Mouse (Mus musculus) forebrain, embryonic 12.5 days (tissue): ENCODE data around the gene Dnajb4. TPM values are rescaled to one million over a fixed set of nuclear protein-coding genes. Genes with fewer than 3 reads are reported as not detected.
A peak's percentile ranks its signal among the peaks of the same experiment; 100 is the strongest.

Source experiments
- ATAC-seq: fragments of 200-750 bp; cut with Nextera tagmentation; 2 replicates; pipeline ENCODE4 v1.8.0; 2017; ENCODE audit warnings: moderate TSS enrichment; ENCODE audit not compliant: low FRiP score
- H3K27ac ChIP-seq: fragments of 300-500 bp; sonication (generic); 2 replicates; pipeline ENCODE4 v1.5.1; 2016; ENCODE audit warnings: mild to moderate bottlenecking
- H3K27me3 ChIP-seq: fragments of 300-500 bp; sonication (generic); 2 replicates; pipeline ENCODE4 v1.6.1; 2016; ENCODE audit warnings: mild to moderate bottlenecking
- H3K36me3 ChIP-seq: fragments of 300-500 bp; sonication (generic); replicated peaks from 2 replicates; pipeline ENCODE4 v1.6.1; 2016; ENCODE audit warnings: mild to moderate bottlenecking
- H3K4me1 ChIP-seq: fragments of 300-500 bp; sonication (generic); 2 replicates; pipeline ENCODE4 v1.6.1; 2016
- H3K4me2 ChIP-seq: fragments of 300-500 bp; sonication (generic); 2 replicates; pipeline ENCODE4 v1.6.1; 2016; ENCODE audit warnings: mild to moderate bottlenecking, moderate library complexity
- H3K4me3 ChIP-seq: fragments of 300-500 bp; sonication (generic); replicated peaks from 2 replicates; pipeline ENCODE4 v1.5.1; 2016; ENCODE audit warnings: mild to moderate bottlenecking
- H3K9ac ChIP-seq: fragments of 300-500 bp; sonication (generic); 2 replicates; pipeline ENCODE4 v1.6.1; 2016; ENCODE audit warnings: mild to moderate bottlenecking
- H3K9me3 ChIP-seq: fragments of 300-500 bp; sonication (generic); 2 replicates; pipeline ENCODE4 v1.6.1; 2016
- WGBS: fragments of 180-500 bp; shearing (Covaris S2); methylation state at CpG from one replicate; pipeline ENCODE4 v1.1.7; 2016; 5-methylcytosine and 5-hydroxymethylcytosine counted together
- polyA plus RNA-seq: library from polyadenylated mRNA; unstranded; fragments of >200 nt; fragmentation: Nextera tagmentation; extraction: Ambion mirVana; gene quantifications from 2 replicates; pipeline ENCODE4 v1.2.1, GENCODE M21; 2016

Dnajb4 gene
- polyA plus RNA-seq, 1 experiment from 2014 or later, result 26.6 TPM

DNA sequence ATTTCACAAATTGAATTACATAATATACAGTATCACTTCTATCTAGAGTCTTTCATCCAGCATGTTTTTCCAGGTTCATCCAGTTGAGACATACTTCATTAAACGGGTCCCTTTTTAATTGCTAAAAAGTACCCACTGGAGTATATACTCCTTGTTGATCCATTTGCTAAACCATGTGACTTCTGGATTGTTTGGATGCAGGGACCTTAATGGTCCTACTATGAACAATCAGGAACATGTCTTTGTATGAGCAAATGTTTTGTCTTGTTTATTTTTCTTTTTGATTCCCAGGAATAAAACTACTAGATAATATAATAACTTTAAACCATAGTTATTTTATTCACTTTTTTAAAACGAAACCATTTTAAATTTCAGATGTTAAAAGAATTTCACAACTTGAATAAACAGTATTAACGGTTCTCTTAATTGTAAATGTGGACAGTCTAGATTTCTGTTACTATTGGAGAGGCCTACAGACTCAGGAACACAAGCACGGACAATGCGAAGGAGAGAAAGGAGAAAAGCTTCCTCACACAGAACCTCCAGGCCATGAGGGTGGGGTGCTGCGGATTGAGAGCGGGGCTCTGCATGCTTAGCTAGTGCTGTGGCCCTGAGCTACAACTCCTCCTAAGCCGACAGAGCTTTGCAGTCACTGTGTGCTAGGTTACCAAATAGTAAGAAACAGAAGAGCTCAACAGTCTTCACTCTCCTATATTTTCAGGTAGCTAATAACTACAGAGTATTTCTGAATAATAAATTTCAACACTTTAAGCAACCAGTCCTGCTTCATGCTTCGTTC is 19.2 kb downstream of the Dnajb4 start:
- H3K4me1 ChIP-seq, result peaks cover 16% of the 10 kb centered on the region
- no peak overlapping the region for H3K4me3 ChIP-seq
- H3K36me3 ChIP-seq, result 0 out of 2 replicates have a peak, but pooled peaks cover 1% of the 10 kb centered on the region
- H3K9ac ChIP-seq, result no peak overlapping the region
- H3K9me3 ChIP-seq, result no peaks in the 10 kb centered on the region
- H3K4me2 ChIP-seq, result peak overlapping the region; percentile 21; the same call in 1 of the 2 replicates
- WGBS, result 86% methylated on average over 9 of the region's 9 CpGs
- no peak for ATAC-seq
- H3K27me3 ChIP-seq, result no peaks in the 10 kb centered on the region
- H3K27ac ChIP-seq, result no peak overlapping the region

GRCm38 (mm10) chr3:152189306-152189705 is 20.8 kb downstream of the Dnajb4 start:
- no peaks in the 10 kb centered on the region for H3K9me3 ChIP-seq
- WGBS, result 84% methylated on average over 4 of the region's 4 CpGs
- no peak overlapping the region for H3K27ac ChIP-seq
- no peaks in the 10 kb centered on the region for H3K27me3 ChIP-seq
- no peak overlapping the region for H3K4me2 ChIP-seq
- peaks cover 16% of the 10 kb centered on the region for H3K4me1 ChIP-seq
- no peak overlapping the region for H3K9ac ChIP-seq
- no peak overlapping the region for H3K4me3 ChIP-seq
- no peak for ATAC-seq
- H3K36me3 ChIP-seq, result peaks cover 6% of the 10 kb centered on the region; the same call in 1 of the 2 replicates

DNA sequence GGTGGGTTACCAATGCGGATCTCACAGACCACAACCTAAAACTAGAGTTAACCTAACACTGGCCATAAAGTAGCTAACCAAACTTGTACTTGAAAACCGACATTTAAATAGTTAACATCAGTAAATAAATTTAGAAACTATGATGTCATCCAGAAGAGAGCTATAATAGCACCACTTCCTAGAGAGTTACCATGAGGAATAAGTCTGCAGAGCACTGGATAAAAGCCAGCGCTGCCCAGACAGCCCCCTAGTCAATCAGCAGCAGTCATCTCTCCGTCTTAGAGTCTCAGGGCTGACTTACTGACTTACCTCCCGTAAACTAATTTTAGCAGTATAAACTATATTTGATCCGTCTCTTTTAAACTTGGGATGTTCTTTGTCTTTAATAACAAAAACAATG is 24.0 kb downstream of the Dnajb4 start:
- Histone ChIP-seq H3K4me2 (no peak overlapping the region), H3K27me3 (no peaks in the 10 kb centered on the region)

GRCm38 (mm10) chr3:152183522-152183921 is 26.6 kb downstream of the Dnajb4 start:
- H3K4me2 ChIP-seq, result no peak overlapping the region
- peaks cover 4% of the 10 kb centered on the region; the same call in 1 of the 2 replicates for H3K4me1 ChIP-seq
- 41% methylated on average over 9 of the region's 9 CpGs for WGBS

More for the DNA sequence above, 24.0 kb downstream of the Dnajb4 start:
- Histone ChIP-seq H3K36me3 (peaks cover 6% of the 10 kb centered on the region; the same call in 1 of the 2 replicates), H3K4me1 (peaks cover 6% of the 10 kb centered on the region), H3K4me3 (no peak overlapping the region), H3K27ac (no peak overlapping the region), H3K9ac (no peak overlapping the region), H3K9me3 (no peaks in the 10 kb centered on the region)
- 90% methylated on average over 6 of the region's 6 CpGs for WGBS
- no peak for ATAC-seq

GRCm38 (mm10) chr3:152180624-152181023 is 29.5 kb downstream of the Dnajb4 start:
- ATAC-seq, result no peak
- Histone ChIP-seq H3K27ac (no peak overlapping the region), H3K4me3 (no peak overlapping the region), H3K27me3 (no peaks in the 10 kb centered on the region), H3K4me2 (no peak overlapping the region), H3K36me3 (peaks cover 2% of the 10 kb centered on the region; the same call in 1 of the 2 replicates), H3K9me3 (no peaks in the 10 kb centered on the region), H3K4me1 (peaks cover 4% of the 10 kb centered on the region; the same call in 1 of the 2 replicates), H3K9ac (no peak overlapping the region)
- WGBS, result 95% methylated on average over 4 of the region's 4 CpGs

More at GRCm38 (mm10) chr3:152183522-152183921, 26.6 kb downstream of the Dnajb4 start:
- Histone ChIP-seq H3K27me3 (no peaks in the 10 kb centered on the region), H3K9me3 (no peaks in the 10 kb centered on the region), H3K4me3 (no peak overlapping the region), H3K9ac (no peak overlapping the region), H3K36me3 (peaks cover 6% of the 10 kb centered on the region; the same call in 1 of the 2 replicates), H3K27ac (no peak overlapping the region)
- 0 out of 2 replicates have a peak, but pooled peaks have one; percentile 49 for ATAC-seq

GRCm38 (mm10) chr3:152179285-152179684 is 30.8 kb downstream of the Dnajb4 start:
- no peak overlapping the region for H3K4me3 ChIP-seq
- no peak overlapping the region for H3K9ac ChIP-seq
- no peak overlapping the region for H3K27ac ChIP-seq
- H3K4me2 ChIP-seq, result no peak overlapping the region
- H3K36me3 ChIP-seq, result no peaks in the 10 kb centered on the region; the same call in 1 of the 2 replicates
- H3K9me3 ChIP-seq, result no peaks in the 10 kb centered on the region
- 56% methylated on average over 1 of the region's 1 CpGs for WGBS
- no peaks in the 10 kb centered on the region for H3K27me3 ChIP-seq
- peaks cover 4% of the 10 kb centered on the region; the same call in 1 of the 2 replicates for H3K4me1 ChIP-seq
- ATAC-seq, result no peak

GRCm38 (mm10) chr3:152178816-152179215 is 31.3 kb downstream of the Dnajb4 start:
- Histone ChIP-seq H3K4me1 (peaks cover 4% of the 10 kb centered on the region; the same call in 1 of the 2 replicates), H3K36me3 (no peaks in the 10 kb centered on the region; the same call in 1 of the 2 replicates), H3K9me3 (no peaks in the 10 kb centered on the region), H3K9ac (no peak overlapping the region), H3K4me2 (no peak overlapping the region), H3K27me3 (no peaks in the 10 kb centered on the region), H3K27ac (no peak overlapping the region), H3K4me3 (no peak overlapping the region)
- WGBS, result 90% methylated on average over 4 of the region's 4 CpGs
- ATAC-seq, result no peak

DNA sequence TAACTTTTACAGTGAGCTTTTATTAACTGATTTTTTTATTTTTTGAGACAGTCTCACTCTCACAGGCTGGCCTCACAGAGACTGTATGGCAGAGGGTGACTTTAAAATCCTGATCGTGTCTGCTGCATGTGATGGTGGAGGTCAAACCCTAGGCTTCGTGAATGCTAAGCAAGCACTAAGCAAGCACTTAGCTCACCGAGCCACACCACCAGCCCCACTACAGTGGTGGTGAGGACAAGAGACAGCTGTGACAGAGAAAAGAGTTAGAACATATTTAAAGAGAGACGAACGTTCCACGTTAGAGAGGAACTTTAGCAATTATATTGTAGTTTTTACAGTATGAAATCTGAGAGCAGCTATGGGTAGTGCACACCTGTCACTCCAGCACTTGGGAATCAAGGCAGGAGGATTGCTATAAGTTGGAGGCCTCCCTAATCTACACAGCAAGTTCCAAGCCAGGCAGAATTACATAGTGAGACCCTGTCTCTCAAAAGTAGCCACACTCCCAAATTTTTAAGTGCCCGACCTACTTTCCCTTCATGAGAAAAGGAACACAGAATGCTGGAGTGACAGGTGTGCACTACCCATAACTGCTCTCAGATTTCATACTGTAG is 37.7 kb downstream of the Dnajb4 start:
- H3K4me2 ChIP-seq, result no peak overlapping the region
- no peak overlapping the region for H3K27ac ChIP-seq
- 87% methylated on average over 7 of the region's 7 CpGs for WGBS
- H3K9me3 ChIP-seq, result no peaks in the 10 kb centered on the region
- H3K27me3 ChIP-seq, result peaks cover 7% of the 10 kb centered on the region; the same call in 1 of the 2 replicates
- peaks cover 1% of the 10 kb centered on the region; the same call in 1 of the 2 replicates for H3K4me1 ChIP-seq
- ATAC-seq, result no peak
- H3K36me3 ChIP-seq, result no peaks in the 10 kb centered on the region
- no peak overlapping the region for H3K9ac ChIP-seq
- no peak overlapping the region for H3K4me3 ChIP-seq

- WGBS, result 83% methylated on average over 7 of the region's 7 CpGs
- Histone ChIP-seq H3K4me2 (no peak overlapping the region), H3K27me3 (peaks cover 13% of the 10 kb centered on the region; the same call in 1 of the 2 replicates), H3K36me3 (no peaks in the 10 kb centered on the region), H3K9ac (no peak overlapping the region), H3K4me3 (no peak overlapping the region), H3K27ac (no peak overlapping the region), H3K4me1 (peaks cover 7% of the 10 kb centered on the region; the same call in 1 of the 2 replicates), H3K9me3 (no peaks in the 10 kb centered on the region)
- no peak for ATAC-seq
Observed at GRCm38 (mm10) chr3:152171862-152172261, 38.2 kb downstream of the Dnajb4 start.

GRCm38 (mm10) chr3:152171236-152171635 is 38.9 kb downstream of the Dnajb4 start:
- Histone ChIP-seq H3K4me2 (no peak overlapping the region), H3K36me3 (no peaks in the 10 kb centered on the region), H3K4me3 (no peak overlapping the region), H3K27ac (no peak overlapping the region), H3K4me1 (peaks cover 13% of the 10 kb centered on the region; the same call in 1 of the 2 replicates), H3K27me3 (peaks cover 14% of the 10 kb centered on the region), H3K9ac (no peak overlapping the region), H3K9me3 (no peaks in the 10 kb centered on the region)
- 84% methylated on average over 2 of the region's 2 CpGs for WGBS
- no peak for ATAC-seq

GRCm38 (mm10) chr3:152170407-152170806 is 39.7 kb downstream of the Dnajb4 start:
- Histone ChIP-seq H3K27ac (no peak overlapping the region), H3K36me3 (no peaks in the 10 kb centered on the region), H3K4me3 (no peak overlapping the region), H3K27me3 (peaks cover 22% of the 10 kb centered on the region), H3K9ac (no peak overlapping the region), H3K9me3 (no peaks in the 10 kb centered on the region), H3K4me1 (peaks cover 22% of the 10 kb centered on the region), H3K4me2 (no peak overlapping the region)
- 68% methylated on average over 1 of the region's 1 CpGs for WGBS
- no peak for ATAC-seq

- Histone ChIP-seq H3K36me3 (no peaks in the 10 kb centered on the region), H3K4me1 (peaks cover 25% of the 10 kb centered on the region), H3K4me3 (no peak overlapping the region), H3K9me3 (no peaks in the 10 kb centered on the region), H3K9ac (no peak overlapping the region), H3K27me3 (peaks cover 34% of the 10 kb centered on the region), H3K27ac (no peak overlapping the region), H3K4me2 (no peak overlapping the region)
- WGBS, result 93% methylated on average over 10 of the region's 10 CpGs
- ATAC-seq, result no peak
Observed at GRCm38 (mm10) chr3:152168007-152168406, 42.1 kb downstream of the Dnajb4 start.
